Mouse (Mus musculus) spleen, adult 2 months (tissue): ENCODE results near the gene Fads1.

Source experiments
- CTCF ChIP-seq: fragments of 200-500 bp; IDR thresholded peaks from 2 replicates; pipeline ENCODE4 v1.5.1; 2011; ENCODE audit warnings: mild to moderate bottlenecking, inconsistent platforms; ENCODE audit not compliant: insufficient read depth, insufficient read length, insufficient replicate concordance; ENCODE audit errors: extremely low read depth
- POLR2A ChIP-seq: fragments of 200-500 bp; IDR thresholded peaks from 2 replicates; pipeline ENCODE4 v1.6.1; 2011; ENCODE audit warnings: low read depth, low read length, inconsistent platforms

DNA sequence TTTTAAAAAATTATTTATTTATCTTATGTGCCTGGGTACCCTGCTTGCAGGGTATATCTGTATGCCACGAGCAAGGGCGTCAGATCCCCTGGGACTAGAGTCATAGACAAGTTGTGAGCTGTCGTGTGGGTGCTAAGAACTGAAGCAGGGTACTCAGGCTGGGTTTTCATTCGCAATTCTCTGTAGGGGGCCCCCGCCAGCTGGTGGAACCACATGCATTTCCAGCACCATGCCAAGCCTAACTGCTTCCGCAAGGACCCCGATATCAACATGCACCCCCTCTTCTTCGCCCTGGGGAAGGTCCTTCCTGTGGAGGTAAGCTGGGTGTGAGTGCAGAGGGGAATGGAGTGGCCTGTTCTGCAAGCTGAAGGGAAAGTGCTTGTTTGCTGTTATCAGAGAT is 3.9 kb downstream of the Fads1 start:
- no peak for TF ChIP-seq POLR2A
- TF ChIP-seq CTCF, result no peak
